Mouse (Mus musculus) midbrain, embryonic 15.5 days (tissue): Measurements from ENCODE around the gene Unc5c. TPM values are rescaled to one million over a fixed set of nuclear protein-coding genes. Genes with fewer than 3 reads are reported as not detected.

Source experiments
- ATAC-seq: fragments of 200-750 bp; cut with Nextera tagmentation; replicated peaks from 2 replicates; pipeline ENCODE4 v1.8.0; 2017; ENCODE audit warnings: moderate TSS enrichment
- H3K27ac ChIP-seq: fragments of 300-500 bp; sonication (generic); 2 replicates; pipeline ENCODE4 v1.5.1; 2015; ENCODE audit warnings: mild to moderate bottlenecking, inconsistent platforms
- H3K27me3 ChIP-seq: fragments of 300-500 bp; sonication (generic); replicated peaks from 2 replicates; pipeline ENCODE4 v1.6.1; 2015; ENCODE audit warnings: inconsistent platforms
- H3K36me3 ChIP-seq: fragments of 300-500 bp; sonication (generic); replicated peaks from 2 replicates; pipeline ENCODE4 v1.6.1; 2015; ENCODE audit warnings: inconsistent platforms
- H3K4me1 ChIP-seq: fragments of 300-500 bp; sonication (generic); 2 replicates; pipeline ENCODE4 v1.6.1; 2015; ENCODE audit warnings: inconsistent platforms
- H3K4me2 ChIP-seq: fragments of 300-500 bp; sonication (generic); 2 replicates; pipeline ENCODE4 v1.6.1; 2015; ENCODE audit warnings: inconsistent platforms, mild to moderate bottlenecking, moderate library complexity
- H3K4me3 ChIP-seq: fragments of 300-500 bp; sonication (generic); 2 replicates; pipeline ENCODE4 v1.5.1; 2015; ENCODE audit warnings: mild to moderate bottlenecking, inconsistent platforms
- H3K9ac ChIP-seq: fragments of 300-500 bp; sonication (generic); 2 replicates; pipeline ENCODE4 v1.6.1; 2015; ENCODE audit warnings: mild to moderate bottlenecking, inconsistent platforms
- H3K9me3 ChIP-seq: fragments of 300-500 bp; sonication (generic); 2 replicates; pipeline ENCODE4 v1.6.1; 2016; ENCODE audit warnings: inconsistent platforms
- WGBS: fragments of 180-500 bp; shearing (Covaris S2); methylation state at CpG from one replicate; pipeline ENCODE4 v1.1.7; 2015; ENCODE audit warnings: mixed read lengths; 5-methylcytosine and 5-hydroxymethylcytosine counted together
- polyA plus RNA-seq: library from polyadenylated mRNA; unstranded; fragments of >200 nt; fragmentation: Nextera tagmentation; extraction: Ambion mirVana; gene quantifications from 2 replicates; pipeline ENCODE4 v1.2.1, GENCODE M21; 2015

Unc5c gene
- polyA plus RNA-seq, 1 experiment from 2014 or later: 14.1 TPM

DNA sequence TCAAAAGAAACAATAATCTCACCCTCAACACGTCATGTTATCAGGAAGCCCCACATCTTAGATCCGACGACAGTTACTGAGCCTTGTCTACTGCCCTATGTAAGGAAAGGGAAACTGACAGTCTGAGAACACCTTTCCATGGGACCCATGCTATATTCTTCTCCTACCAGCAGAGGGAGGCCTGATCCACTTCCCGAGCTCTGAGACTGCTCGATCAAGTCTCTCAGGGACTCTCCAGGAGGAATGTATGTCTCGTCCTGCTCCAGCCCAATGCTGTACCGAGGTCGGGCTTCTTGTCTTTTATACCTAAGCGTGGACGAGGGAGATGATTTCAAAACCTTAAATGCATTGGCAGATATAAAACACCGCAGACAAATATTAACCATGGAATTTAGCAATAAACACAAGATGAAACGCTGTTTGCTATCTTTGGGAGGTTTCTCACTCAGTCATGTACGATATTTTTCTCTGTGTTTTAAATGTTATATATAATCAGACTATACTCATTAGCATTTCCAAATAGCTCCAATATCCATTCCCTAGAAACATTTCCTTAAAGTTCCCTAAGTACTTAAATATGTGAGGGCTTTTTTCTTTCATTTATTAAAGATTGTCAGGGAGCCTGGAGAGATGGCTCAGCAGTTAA lies 397.9 kb downstream of the Unc5c start:
- 21% methylated on average over 13 of the region's 13 CpGs for WGBS
- H3K9me3 ChIP-seq: no peaks in the 10 kb centered on the region
- no peaks in the 10 kb centered on the region for H3K27me3 ChIP-seq
- peak overlapping the region; percentile 38; the same call in 1 of the 2 replicates for H3K4me2 ChIP-seq
- H3K27ac ChIP-seq: no peak overlapping the region
- H3K36me3 ChIP-seq: no peaks in the 10 kb centered on the region
- H3K4me3 ChIP-seq: no peak overlapping the region
- ATAC-seq: peak; percentile 96
- H3K4me1 ChIP-seq: no peaks in the 10 kb centered on the region
- H3K9ac ChIP-seq: no peak overlapping the region

DNA sequence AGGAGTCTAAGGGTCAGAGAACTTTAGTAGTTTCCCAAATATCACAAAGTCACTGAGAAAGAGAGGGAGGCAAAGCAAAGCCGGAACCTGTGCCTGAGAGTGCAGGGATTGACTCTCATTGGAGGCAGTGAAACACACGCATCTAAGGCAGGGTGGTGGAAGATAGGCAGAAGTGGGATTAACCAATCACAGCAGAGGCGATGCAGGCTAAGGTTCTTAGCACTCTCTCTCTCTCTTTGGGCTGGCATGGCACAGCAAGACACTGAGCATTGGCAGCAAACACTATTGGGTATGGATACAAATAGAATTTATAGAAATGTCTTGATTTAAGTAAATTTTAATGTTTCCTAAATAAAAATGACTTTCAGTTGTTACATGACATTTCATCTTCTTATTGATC lies 406.8 kb downstream of the Unc5c start:
- Histone ChIP-seq H3K27ac (no peak overlapping the region), H3K4me3 (no peak overlapping the region), H3K9me3 (no peaks in the 10 kb centered on the region), H3K4me2 (no peak overlapping the region), H3K9ac (no peak overlapping the region), H3K36me3 (no peaks in the 10 kb centered on the region), H3K4me1 (no peaks in the 10 kb centered on the region), H3K27me3 (no peaks in the 10 kb centered on the region)
- no peak for ATAC-seq
- 70% methylated on average over 3 of the region's 3 CpGs for WGBS

DNA sequence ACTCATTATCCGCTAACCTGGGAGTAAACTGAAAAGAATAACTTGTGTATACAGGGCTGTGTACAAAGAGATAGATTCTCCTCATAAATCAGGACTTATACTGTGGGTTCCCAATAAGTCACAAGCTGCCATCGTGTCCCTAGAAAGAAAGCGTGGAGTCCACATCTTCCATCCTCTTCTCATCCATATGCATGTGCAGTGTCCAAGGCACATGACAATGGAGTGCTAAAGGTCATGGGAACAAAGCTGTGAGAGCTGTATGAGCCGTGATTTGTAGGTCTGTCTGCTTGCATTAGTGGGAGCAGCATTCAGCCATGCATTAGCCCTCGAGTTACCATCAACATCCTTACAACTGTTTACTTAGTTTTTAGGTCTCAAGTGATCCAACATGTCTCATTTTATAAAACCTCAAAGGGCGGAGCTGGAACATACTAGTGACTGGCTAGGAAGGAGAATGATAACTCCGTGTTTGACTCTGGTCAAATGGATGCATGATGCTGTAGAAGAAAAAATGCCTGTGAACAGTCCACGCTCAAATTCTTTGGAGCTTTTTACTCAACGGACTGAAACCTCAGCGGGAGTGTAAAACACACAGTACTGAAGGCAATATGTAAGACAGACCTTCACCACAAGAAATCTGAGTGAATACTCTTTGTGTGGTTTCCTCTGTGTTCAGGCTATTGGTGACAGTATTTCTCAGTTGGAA lies 407.5 kb downstream of the Unc5c start:
- ATAC-seq: no peak
- Histone ChIP-seq H3K9ac (no peak overlapping the region), H3K4me2 (no peak overlapping the region), H3K27me3 (no peaks in the 10 kb centered on the region), H3K27ac (no peak overlapping the region), H3K36me3 (no peaks in the 10 kb centered on the region), H3K9me3 (no peaks in the 10 kb centered on the region), H3K4me1 (no peaks in the 10 kb centered on the region), H3K4me3 (no peak overlapping the region)
- 52% methylated on average over 10 of the region's 10 CpGs for WGBS

DNA sequence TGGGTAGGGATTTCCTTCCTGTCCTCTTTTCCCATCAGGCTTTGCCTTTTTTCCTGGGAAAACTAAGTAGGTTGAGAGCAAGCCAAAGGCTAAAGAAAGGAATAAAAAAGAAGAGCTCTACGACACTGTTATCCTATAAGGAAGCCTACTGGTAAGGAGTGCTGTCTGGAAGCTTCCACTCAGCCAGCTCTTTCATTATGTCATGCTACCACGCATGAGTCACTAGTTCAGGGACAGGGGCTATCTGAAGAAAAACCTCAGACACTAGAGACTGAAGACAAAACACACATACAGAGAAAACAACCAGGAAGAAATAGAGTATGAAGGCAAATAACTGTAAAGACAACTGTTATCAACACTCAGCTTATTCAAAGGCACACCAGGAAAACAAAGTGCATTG lies 417.5 kb downstream of the Unc5c start:
- 75% methylated on average over 2 of the region's 2 CpGs for WGBS
- ATAC-seq: no peak

DNA sequence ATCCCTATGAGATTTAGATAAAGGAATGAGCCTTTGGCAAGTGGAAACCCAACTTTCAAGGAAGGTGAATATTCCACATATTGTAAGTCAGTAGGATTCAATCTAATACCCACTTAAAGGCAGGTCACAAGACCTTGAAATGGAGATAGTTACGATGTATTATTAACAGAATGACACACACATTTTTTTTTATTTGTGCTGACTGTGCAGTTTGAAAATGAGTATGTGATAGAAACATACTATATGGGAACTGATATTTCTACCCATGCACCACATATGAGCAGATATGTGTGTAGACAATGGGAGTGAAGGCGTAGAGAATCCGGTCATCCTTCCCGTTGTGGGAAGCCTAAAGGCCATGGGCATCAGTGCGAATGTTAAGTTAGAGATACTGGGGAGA lies 419.2 kb downstream of the Unc5c start:
- no peaks in the 10 kb centered on the region for H3K36me3 ChIP-seq
- H3K27me3 ChIP-seq: no peaks in the 10 kb centered on the region
- no peak overlapping the region for H3K9ac ChIP-seq
- no peaks in the 10 kb centered on the region for H3K4me1 ChIP-seq
- no peak overlapping the region for H3K4me3 ChIP-seq
- no peak for ATAC-seq
- H3K4me2 ChIP-seq: no peak overlapping the region
- H3K27ac ChIP-seq: no peak overlapping the region
- H3K9me3 ChIP-seq: no peaks in the 10 kb centered on the region
- 97% methylated on average over 5 of the region's 5 CpGs for WGBS

More for the DNA sequence above, 417.5 kb downstream of the Unc5c start:
- Histone ChIP-seq H3K36me3 (no peaks in the 10 kb centered on the region), H3K4me3 (no peak overlapping the region), H3K27me3 (no peaks in the 10 kb centered on the region), H3K4me1 (no peaks in the 10 kb centered on the region), H3K9ac (no peak overlapping the region), H3K4me2 (no peak overlapping the region), H3K9me3 (no peaks in the 10 kb centered on the region), H3K27ac (no peak overlapping the region)
